Mouse (Mus musculus) cerebellum, adult 9-10 months (tissue): ENCODE results near the gene Rps25.
A peak's percentile ranks its signal among the peaks of the same experiment; 100 is the strongest.
"Not testable (repeated sequence)": the region's sequence is repeated elsewhere in the genome, so short reads cannot be mapped to it uniquely, and the experiment has no call there.

Source experiments
- DNase-seq: peaks from one replicate; pipeline ENCODE4 v3.0.0; 2022

The Rps25 gene

DNA sequence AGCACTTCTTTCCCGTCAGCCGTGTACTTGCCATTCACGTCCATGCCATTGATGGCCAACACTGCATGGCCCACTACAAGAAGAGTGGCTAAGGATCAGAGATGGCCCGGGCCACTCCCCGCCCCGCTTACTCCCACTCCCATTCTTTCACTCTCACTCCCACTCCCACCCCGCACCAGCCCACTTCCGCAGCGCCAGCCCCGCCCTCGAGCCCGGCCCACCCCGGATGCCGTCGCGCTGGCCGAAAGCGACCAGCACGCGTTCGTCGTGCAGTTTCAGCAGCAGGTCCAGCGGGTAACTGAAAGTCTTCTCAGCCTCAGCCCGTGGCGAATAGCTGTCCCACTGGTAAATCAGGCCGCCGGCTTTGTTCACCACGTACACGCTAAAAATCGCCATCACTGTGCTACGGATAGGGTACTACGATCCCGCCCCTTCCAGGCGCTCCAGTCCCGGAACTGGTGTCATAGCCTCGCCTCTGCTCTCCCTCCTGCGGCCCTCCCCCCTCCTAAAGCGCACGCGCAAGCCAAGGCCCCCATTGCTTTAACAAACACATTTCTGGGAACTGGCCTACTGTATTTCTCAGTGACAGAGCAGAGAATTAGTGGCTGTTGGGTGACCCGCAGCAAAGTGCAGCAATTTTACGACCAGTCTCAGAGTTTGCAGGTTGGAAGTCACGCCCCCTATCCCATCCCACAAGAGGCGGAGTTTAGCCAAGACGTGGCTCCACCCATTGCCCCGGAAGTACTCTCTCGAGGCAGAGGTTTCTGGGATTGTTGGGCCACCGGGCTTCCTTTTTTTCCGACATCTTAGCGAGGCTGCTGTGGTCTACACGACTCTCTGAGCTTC lies at the start of gene Rps25, which contains the start of gene Trappc4:
Rps25 (plus strand) TSS at position 234 of the 846 bp plus-strand sequence.
Trappc4 (minus strand) TSS at position 695 of the 846 bp plus-strand sequence.
- DNase-seq: peak; percentile 94

DNA sequence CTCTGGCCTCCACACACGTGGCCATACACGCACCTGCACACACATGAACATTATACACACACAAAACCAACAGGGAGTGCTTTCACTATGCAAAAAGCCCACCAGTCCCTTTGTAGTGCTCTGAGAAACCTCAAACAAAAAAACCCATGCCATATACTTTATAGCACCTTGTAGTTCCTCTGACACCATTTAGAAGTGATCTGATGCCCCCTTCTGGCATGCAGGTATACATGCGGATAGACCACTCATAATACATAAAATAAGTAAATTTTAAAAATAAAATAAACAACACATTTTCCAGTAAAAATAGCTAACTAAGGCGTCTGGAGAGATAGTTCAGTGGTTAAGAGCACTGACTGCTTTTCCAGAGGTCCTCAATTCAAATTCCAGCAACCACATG lies 49.7 kb upstream of the Rps25 start:
- DNase-seq: no peak

DNA sequence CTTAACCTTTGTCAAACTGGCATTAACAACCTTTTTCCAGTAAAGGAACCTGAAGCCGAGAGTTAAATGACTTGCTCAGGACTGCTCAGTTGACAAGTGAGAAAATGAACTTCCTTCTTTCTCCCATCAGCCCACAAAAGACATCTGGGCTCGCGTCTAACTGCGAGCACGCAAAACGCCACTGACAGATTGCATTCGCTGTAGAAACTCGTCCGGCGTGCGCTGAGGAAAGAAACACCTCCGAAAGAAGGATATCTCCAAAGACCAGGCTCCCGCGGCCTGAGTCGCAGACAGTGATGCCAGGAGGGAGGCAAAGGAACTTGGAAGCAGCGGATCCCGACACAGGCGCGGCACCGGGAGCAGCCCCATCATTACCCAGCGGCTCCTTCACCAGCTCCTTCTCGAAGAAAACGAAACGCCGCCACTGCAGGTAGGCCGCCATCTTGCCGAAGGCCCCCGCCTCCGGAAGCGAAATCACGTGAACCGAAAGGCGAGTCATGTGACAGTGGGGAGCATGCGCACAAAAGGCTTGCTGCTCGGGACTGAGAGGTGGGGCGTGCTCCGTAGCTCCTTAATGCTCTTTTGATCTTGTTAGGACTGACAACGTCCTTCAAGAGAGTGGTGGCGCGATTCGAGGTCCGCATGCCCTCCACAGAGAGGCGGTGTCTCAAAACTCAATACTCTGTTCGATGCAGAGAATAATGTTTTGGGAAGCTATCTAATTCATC lies 45.6 kb upstream of the Rps25 start, which contains the start of gene Vps11:
Vps11 (minus strand) TSS at position 481 of the 728 bp plus-strand sequence.
- DNase-seq: peak; percentile 93

DNA sequence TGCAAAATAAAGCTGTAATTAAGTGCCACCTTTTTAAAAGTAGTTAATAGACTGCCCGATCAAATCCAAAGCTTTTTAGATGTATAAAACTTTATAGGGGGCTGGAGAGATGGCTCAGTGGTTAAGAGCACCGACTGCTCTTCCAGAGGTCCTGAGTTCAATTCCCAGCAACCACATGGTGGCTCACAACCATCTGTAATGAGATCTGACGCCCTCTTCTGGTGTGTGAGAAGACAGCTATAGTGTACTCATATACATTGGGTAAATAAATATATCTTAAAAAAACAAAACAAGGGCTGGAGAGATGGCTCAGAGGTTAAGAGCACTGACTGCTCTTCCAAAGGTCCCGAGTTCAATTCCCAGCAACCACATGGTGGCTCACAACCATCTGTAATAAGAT lies 45.0 kb upstream of the Rps25 start:
- DNase-seq: not testable (repeated sequence)

DNA sequence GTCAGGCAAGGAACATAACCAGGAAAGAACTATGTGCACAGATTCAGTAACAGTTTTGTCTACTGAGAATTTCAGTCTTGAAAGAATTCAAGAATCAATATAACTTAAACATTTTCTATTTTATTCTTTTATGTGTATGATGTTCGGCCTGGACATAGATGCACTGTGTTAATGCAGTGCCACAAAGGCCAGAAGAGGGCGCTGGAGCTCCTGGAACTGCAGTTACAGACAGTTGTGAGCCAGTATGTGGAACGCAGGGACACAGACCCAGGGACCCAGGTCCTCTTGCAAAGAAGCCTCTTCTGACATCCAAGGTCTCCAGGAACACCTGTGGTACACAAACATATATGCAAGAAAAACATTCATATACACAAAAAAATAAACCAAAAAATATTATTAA lies 42.5 kb upstream of the Rps25 start:
- DNase-seq: no peak

DNA sequence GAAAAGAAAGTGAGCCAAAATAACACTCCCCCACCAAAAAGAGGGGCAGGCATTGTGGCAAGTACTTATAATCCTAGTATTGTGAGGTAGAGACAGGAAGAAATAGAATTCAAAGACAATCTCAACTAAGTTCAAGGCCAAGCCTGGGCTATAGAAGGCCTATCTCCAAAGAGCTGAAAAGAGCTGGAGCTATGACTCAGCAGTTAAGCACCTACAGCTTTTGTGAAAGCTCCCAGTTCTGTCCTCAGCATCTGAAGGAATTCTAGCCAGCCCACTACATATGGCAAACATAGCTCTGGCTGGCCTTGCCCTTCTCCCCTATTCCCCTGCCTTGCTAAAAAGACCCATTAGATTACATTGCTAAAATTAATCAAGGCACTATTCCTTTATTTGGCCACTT lies 33.6 kb upstream of the Rps25 start:
- no peak for DNase-seq

DNA sequence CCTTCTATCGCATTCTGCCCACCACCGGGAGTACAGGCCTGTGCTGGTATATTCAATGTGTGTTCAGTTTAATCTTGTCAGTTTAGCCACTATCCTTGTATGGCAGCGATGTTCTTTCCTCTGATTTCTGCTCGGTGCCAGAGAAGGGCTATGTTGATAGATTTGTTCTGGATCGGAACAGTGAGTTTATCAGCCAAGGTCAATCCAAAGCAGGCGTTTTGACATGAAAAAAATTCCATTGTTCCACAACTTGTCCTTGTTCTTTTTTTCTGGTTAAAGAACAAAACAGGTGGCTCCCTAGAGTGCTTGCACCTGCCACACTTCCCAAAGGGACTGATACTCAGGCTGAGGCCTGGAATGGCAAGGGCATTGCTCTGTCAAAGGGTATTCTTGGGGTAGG lies 30.8 kb upstream of the Rps25 start:
- DNase-seq: no peak

DNA sequence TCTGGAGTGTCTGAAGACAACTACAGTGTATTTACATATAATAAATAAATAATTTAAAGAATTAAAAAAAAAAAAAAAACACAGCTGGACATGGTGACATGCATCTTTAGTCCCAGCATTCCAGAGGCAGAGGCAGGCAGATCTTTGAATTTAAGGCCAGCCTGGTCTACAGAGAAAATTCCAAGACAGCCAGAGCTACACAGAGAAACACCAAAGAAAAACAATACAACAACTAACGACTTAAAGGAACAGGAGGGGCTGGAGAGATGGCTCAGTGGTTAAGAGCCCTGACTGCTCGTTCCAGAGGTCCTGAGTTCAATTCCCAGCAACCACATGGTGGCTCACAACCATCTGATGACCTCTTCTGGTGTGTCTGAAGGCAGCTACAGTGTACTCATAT lies 29.6 kb upstream of the Rps25 start:
- not testable (repeated sequence) for DNase-seq

DNA sequence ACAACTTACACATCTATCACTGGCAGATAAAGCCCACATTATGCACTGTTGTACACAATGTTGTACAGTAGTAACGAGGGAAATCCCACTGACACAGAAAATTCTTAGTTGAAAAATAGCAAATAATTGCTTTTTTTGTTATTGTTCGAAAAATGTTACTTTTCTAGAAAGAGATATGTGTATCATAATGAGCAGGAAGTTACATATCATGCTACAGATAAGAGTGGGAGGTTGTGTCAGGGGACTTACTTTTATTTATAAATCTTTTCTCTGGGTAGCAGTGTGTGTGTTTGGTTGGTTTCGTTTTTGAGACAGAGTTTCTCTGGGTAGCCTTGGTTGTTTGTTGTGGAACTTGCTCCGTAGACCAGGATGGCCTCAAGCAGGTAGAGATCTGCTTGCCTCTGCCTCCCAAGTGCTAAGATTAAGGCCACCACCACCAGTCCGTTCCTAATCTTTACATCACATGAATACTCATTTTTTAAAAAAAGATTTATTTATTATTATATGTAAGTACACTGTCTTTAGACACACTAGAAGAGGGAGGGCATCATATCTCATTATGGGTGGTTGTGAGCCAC lies 28.7 kb upstream of the Rps25 start:
- DNase-seq: no peak

DNA sequence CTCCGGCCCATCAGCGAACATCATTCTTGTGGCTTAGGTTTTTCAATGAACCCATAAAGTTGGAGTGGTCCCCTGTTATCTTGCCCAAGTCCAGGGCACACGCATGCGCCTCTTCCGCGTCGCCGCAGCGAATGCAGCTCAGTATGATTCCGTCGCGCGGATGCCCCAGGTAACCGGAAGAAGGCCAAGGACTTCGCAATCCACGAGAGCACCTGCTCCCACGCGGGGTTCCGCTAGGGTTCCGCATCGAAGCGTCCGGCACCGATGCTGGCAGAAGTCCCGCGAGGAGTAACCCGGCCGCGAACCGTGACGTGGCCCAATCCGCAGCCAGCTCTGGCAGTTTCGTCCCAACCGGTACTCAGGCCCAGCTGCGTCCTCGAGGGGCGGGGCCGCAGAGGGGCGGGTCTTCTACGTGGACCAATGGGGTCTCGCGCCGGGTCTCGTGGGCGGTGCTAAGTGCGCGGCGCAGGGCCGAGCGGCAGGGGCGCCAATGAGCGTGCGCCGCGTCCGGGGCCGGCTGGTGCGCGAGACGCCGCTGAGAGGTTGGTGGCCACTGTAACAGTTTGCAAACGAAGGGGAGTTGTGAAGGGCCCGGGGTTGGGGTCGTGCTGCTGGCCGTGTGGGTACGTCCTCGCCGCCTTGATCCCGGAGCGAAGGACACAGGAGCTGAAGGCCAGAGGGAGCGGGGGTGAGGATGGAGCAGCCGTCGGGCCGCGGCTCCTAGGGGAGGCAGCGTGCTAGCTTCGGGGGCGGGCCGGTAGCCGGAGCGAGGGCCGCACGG lies 27.7 kb upstream of the Rps25 start, which contains the start of gene Hyou1:
Hyou1 (plus strand) TSS at position 437 of the 781 bp plus-strand sequence.
- DNase-seq: peak; percentile 99

DNA sequence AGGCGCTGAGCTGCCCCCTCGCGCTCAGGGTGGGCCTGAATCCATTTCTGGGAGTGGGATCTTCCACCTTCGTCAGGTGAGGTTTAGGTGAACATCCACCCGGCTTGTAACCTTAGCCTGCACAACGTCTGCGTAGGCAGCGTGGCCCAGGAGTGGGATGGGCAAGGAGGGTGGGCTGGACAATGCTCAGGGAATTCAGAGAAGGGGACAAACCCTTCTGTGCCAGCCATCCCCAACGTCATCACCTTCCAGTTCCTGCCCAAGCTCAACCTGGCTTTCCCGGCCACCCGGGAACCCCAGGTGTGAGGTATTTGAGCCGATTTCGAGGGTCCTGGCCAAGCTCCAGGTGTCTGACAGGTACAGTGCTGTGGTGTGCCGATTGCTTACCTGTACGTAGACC lies 27.1 kb upstream of the Rps25 start:
- peak; percentile 61 for DNase-seq

DNA sequence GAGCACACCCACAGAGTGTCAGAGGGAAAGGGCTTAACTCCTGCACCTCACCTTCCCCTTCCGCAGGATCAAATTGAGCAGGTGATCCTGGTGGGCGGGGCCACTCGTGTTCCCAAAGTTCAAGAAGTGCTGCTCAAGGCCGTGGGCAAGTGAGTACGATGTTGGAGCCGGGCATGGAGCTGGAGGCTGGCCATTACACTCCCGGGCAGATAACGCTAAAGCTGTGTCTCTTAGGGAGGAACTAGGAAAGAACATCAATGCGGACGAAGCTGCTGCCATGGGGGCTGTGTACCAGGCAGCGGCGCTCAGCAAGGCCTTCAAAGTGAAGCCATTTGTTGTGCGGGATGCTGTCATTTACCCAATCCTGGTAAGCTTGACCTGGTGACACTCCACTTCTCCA lies 22.3 kb upstream of the Rps25 start:
- no peak for DNase-seq

DNA sequence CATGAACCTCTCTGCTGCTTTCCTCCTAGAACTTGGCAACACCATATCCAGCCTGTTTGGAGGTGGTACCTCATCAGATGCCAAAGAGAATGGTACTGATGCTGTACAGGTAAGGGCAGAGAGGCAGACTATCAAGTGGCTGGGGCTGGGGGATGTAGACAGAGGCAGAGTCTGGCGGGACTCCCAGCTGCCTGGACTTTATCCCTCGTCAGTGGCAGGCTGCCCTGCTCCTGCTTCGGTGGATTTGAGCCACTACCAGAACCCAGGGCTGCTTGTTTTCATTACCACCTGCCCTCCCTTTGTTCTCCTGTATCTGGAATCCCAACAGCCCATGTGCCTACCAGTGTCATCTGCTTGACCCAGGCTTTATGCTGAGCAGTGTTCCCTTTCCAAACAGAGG lies 19.7 kb upstream of the Rps25 start:
- no peak for DNase-seq

DNA sequence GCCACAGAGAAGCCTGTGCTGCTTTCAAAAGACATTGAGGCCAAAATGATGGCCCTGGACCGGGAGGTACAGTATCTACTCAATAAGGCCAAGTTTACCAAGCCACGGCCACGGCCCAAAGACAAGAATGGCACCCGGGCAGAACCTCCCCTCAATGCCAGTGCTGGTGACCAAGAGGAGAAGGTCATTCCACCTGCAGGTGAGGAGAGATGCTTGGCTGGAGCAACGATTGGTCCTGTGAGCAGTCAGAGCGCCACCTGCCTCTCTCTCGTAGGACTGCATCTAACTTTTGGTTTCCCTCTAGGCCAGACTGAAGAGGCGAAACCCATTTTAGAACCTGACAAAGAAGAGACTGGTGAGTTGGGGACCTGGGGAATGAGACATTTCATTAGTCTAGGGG lies 17.7 kb upstream of the Rps25 start:
- peak; percentile 77 for DNase-seq

DNA sequence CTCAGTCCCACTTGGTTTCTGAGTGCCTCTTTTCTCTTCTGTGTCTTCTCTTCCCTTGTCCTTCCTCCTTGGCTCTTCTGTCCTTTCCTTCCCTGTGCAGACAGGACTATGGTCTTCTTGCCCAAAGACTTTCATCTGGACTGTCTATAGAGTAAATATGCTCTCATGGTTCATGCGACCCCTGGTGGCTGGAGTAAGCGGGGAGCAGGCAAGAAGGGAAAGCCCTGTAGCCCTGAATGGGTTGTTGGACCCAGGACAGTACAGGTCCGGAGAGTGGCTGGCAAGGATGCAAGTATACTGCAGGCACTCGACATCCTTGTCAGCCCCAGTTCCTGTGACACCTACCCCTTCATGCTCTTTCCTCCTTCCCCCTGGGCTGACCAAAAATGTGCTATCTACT lies 15.5 kb upstream of the Rps25 start:
- DNase-seq: peak; percentile 76

DNA sequence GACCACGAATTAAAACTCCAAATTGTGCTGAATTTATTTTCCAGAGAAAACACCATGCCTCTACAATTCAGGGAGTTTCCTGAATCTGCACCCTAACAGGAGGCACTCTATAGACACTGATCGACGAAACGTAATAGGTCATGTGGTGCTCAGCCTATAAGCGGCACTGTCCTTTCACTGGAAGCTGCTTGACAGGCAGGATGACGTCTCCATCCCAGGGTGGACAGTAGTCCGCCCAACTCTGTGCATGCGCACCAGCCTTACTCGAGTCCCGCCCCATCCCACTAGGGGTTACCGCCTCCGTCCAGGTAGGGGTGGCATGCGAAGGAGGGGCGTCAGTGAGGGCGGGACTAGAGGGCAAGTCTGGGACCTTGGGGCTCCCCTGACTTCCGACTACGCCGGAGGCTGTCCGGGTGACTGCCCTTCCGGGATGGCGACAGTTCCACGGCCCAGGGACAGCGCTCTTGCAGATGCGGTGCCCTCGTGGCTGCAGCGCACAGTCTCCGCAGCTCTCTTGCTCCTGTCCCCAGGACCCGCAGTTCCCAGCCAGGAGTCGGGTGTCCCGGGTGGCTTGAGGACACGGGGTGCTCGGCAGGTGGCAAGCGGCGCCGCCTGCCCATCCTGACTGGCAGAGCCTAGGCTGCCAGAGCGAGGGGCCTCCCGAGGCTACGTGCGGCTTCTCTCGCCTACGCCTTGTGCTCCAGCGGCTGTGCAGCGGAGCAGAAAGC lies 10.1 kb upstream of the Rps25 start, which contains the start of gene Slc37a4:
Slc37a4 (plus strand) TSS at position 169 of the 728 bp plus-strand sequence.
- peak; percentile 99 for DNase-seq

DNA sequence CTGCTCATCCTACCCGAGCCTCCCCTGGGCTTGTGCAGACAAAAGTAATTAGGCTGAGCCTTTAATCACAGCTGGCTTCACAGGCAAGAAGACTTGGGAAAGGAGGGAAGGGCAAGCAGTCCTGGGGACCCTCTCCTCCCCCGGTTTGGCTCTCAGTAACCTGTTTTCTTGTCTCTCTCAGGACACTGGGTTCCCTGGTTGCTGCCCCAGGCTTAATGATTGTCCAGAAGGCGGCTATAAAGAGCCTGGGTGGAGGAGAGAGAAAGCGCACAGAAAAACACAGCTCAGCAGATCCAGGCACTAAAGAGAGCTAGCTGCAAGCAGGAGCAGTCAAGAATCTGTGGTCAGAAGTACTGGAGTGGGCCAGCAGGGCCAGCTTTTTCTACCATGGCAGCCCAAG lies 8.9 kb upstream of the Rps25 start:
- no peak for DNase-seq

DNA sequence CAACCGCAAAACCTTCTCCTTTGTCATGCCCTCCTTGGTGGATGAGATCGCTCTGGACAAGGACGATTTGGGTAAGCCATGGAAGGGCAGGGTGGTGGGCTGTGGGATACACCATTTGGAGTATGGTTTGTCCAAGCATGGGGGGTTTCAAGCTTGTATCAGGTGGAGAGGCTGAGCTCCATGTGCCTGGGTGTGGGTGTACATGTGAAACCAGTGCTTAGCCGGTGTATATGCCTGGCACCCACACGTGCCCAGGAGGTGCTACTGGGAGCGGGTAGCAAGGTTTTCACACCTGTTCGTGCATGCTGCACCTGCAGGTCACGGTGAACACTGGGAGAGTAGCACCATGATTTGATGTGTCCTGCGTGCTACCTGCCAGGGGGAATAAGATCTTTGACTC lies 8.4 kb upstream of the Rps25 start:
- no peak for DNase-seq

DNA sequence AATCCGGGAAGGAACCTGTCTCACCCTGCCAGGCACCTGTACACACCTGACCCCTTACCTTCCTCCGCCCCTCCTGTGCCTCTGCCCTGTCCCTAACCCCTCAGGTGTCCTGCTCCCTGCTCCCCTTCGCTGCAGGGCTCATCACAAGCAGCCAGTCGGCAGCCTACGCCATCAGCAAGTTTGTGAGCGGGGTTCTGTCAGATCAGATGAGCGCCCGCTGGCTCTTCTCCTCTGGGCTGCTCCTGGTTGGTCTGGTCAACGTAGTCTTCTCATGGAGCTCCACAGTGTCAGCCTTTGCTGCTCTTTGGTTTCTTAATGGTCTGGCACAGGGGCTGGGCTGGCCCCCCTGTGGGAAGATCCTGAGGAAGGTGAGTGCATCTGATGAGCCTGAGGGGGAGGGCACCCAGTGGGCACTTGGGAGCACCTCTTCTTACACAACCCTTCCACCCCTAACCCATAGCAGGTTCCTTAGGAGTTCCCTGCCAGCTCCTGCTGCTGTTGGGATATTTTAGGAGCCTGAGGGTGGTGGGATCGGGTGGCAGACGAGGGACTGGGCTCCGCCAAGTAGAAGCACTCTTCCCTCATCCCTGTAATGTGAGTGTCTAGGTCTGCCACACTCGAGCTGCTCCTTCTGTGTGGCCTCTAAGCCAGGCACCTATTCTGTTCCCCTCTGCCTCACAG lies 7.7 kb upstream of the Rps25 start:
- no peak for DNase-seq

DNA sequence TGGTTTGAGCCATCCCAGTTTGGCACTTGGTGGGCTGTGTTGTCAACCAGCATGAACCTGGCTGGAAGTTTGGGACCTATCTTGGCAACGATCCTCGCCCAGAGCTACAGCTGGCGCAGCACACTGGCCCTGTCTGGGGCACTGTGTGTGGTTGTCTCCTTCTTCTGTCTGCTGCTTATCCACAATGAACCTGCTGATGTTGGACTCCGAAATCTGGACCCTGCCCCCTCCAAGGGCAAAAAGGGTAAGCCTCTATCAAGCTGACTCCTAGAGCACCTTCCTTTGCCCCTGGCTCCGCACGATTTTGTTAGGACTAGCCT lies 7.2 kb upstream of the Rps25 start:
- DNase-seq: no peak

DNA sequence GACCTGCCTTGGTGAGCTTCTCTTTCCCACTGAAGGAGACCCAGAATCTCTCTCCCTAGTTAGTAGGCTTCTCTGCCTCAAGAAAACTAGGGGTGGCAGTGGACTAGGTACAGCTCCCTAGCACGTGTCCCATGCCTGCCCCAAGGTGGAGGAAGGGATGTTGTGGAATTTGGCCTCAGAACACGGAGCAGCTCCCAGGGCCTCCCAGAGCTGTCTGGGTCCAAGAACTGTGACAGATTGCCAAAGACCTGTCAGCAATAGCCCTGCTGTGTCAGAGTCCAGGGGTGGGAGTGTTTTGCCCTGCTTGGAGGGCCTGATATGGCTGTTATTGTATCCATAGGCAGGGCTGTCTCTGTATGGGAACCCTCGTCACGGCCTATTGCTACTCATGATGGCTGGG lies 5.9 kb upstream of the Rps25 start:
- no peak for DNase-seq

DNA sequence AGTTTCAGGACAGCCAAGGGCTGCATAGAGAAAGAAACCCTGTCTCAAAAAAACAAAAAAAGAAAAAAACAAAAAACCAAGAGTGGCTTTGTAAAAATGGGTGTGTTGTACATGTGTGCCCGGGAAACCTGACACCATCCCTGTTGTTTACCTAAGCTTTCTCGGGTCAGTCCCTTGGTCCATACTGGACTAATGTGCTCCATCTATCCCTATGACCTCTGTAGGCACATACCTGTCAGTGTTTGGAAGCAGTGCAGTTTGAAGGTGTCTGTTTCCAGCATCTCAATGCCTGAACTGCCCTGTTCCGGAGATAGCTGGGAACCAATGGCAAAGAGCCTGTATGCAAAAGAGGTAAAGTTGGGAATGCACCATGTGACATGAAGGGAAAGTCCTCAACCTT lies 1.9 kb upstream of the Rps25 start:
- no peak for DNase-seq
